Mouse (Mus musculus): Measurements from ENCODE around the gene Megf6.

Gene Megf6

DNA sequence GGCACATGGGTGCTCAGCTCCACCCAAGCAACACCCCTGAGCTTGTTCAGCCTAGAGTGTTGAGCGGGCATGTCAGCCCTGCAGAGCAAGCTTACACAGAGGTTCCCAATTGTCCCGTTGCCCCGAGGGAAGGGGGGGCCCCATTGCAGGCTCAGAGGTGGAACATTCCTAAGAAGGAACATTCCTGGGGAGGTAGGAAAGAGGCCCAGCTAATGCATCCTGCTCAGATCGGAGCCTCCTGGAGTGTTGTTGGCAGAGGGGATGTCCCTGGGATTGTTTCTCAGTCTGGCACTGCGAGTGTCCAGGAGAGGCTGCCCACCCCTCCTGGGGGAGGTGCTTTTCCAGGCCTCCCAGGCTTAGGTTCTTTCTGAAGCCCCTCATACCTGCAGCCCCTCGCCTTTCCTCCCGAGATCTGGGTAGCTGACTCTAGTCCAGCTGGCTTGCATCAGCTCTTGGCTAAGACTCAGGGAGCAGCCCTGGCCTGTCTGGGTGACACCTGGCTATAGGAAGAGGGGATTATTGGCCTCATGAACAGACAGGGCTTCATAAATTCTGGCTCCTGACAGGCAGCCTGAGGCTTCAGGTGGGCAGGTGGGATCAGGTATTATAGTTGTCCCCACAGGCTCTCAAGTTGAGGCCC, 47.3 kb downstream of the Megf6 start:
- peak; percentile 73 for DNase-seq

DNA sequence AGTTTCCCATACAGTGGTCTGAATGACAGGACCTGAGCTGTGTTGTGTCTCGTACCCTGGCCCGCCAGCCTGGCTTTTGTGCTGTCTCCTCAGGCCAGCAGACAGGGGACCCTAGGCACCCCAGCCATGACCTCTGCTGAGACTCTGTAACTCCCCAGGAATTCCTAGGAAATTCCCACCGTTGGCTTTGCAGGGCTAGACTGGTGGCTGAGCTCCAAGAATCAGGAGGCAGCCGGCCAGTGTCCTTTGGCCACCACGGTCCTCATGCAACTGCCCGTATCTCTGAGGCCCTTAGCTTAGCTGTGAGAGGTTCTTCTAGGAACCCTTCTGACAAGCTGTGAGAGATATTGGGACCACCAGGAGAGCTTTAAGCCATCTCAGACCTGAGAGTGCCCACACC, 52.2 kb downstream of the Megf6 start:
- DNase-seq: peak; percentile 70 to 78

DNA sequence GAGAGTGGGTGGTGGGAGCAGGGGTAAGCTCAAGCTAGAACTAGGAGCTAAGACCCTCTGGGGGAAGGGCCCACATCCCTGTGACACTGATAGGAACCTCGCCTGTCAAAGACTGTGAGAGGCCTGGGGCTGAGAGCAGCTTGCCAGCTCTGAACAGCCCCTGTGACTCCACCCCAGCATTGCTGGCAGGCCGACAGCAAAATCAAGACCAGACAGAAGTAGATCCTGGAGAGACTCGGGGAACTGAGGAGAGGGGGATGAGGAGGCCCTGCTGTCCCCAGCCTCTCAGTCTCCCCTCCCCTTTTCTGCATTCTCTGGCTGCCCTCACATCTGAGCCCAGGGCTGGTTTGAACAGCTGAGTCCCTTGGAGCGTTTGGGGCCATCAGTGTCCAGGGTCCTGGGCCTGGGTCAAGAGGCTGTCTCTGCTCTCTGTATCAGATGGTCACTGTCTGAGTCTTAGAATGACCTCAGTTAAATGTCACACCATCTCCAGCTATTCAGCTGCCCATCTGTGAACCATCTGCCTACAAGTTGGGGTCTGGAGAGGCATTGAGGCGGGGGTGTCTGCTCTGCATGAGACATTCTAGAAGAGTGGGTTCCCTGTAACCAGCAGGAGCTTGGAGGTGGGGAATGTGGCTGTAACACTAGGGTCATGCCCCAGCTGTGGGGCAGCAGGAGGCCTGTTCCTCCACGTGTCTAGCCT, 53.9 kb downstream of the Megf6 start:
- DNase-seq: peak in 1 of 2 experiments; percentile 58

DNA sequence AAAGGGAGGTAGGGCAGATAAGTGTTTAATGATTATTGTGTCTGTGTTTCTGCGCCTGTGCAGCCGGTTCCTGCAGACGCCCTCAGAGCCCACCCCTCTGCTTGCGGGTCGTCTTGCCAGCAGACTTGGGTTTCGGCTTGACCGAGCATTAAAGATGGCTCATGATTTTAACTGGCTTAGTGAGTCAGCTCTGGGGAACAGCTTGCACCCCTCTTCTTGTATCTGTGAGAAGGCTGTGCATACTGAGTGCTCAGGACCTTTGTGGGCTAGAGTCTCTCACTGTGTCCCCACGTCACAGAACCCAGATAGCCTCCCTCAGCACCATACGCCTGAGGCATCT, 54.4 kb downstream of the Megf6 start:
- DNase-seq: no peak

DNA sequence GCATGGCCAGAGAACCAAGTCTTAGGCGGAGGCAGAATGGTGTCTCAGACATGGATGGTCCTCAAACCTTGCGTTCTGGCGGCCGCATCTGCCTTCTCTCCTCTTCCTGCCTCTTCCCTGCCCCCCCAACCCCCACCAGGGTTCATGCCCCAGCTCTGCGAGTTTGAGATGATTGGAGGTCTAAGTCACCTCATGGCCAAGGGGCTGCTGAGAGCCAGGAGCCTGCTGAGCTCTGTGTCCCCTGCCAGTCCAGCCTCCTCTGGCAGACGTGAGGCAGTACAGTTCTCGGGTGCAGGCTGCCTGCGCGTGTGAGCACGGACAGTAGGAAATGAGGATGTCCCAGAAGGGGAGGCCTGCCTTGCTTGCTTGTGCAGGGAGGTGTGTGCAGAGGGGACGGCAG, 56.1 kb downstream of the Megf6 start:
- DNase-seq: peak in 1 of 2 experiments; percentile 65

DNA sequence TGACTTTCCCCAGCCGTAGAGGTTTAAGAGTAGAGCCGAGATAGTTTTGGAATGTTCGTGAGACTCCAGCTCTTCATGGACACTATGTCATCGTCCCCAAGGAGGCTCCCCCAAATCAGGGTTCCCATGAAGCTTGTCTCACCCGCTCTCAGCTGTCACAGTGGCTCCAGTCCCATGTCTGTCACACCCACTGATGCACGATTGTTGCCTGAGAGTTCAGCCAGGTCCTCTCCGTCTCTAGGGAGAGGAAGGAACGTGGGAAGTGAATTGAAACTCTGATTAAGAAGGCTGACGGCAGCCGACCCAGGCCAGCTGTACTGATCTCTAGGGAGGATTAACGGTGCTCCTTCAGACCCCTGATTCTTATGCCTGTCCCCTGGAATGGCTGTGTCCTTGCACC, 57.8 kb downstream of the Megf6 start:
- DNase-seq: no peak

DNA sequence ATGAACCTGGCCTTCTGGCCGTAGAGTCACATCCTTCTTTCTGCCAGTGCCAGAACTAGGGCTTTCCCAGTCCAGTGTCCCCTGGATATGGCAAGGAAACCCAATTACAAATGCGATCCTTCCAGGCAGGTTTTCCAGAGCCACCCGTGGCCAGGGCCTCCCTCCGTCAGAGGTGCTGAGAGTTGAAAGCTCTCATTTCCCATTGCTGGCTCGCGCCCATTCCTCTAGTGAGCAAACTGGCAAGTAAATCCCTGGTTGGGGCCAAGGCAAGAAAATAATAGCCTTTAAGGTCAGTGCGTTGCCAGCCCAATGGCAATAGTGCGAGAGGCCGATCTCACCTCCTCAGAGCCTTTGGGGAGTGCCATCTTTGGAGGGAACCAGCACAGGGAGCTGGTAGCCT, 59.0 kb downstream of the Megf6 start:
- peak; percentile 32 to 54 for DNase-seq

DNA sequence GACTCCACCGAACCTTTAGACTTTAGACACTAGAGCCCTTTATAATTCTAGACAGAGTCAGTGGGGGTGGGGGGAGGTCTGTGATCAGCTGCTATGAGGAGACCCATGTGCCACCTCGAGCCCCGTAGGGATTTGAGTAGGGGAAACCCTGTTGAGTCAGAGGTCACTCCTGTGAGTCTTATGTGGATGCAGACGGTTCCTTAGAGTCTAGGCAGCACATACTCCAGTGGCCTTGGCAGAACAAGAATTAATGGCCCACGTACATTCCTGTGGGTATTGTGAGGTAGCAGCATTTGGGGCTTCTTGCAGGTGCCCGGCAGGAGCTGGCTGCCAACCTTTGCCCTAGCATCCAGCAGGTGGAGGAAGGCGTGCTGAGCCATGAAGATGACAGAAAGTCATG, 60.9 kb downstream of the Megf6 start:
- DNase-seq: no peak

DNA sequence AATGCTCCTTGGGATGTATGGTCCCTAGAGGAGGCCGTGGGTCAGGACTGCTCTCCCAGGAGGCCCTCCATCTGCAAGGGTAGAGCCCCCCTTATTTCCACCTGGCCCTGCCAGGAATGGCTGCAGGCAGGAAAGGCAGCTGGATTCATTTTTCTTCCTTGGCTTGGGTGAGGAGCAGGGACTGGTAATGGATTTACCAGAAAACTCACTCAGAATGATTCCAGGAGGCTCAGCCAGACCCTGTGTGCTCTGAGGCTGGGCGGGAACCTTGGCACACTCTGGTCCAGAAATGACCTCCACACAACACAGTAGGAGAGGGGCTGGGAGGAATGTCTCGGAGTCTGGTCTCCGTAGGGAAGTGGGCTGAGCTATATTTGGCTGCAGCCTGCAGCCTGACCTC, 61.8 kb downstream of the Megf6 start:
- DNase-seq: no peak

DNA sequence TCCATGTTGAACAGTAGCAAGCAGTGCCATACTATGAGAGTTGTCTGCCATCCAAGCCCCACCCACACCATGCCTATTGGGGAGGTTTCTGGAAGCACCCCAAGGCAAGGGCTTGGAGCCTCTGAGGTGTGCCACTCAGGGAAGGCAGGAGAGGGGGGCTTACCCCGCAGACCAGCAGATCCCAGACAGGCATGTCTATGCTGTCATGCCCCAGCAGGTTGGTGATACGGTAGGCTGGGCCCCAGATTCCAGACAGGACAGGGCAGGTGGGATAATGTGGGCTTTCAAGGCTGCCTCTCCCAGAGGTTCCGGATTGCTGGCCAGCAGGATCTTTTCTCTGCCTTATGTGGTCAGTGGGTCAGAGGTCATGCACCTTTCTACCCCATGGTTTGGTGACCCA, 65.5 kb downstream of the Megf6 start:
- DNase-seq: no peak

DNA sequence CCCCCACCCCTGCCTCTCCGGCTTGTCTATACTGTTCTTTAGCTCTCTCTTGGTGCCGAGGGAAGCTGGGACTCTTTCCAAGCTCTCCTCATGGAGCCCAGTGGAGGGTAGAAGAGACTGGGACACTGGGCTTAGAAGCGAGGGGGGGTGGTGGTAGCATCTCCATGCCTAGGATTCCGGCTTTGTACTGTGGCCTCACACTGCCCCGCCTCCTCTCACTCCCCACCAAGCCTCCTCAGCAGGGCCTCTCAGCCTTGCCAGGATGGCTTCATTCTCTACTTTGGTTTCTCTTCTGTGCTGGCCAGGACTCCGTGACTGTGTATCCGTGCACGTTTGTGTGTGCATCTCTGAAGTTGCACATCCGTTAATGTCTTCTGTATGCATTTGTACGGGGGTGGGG, 66.4 kb downstream of the Megf6 start:
- peak in 1 of 2 experiments; percentile 35 for DNase-seq

DNA sequence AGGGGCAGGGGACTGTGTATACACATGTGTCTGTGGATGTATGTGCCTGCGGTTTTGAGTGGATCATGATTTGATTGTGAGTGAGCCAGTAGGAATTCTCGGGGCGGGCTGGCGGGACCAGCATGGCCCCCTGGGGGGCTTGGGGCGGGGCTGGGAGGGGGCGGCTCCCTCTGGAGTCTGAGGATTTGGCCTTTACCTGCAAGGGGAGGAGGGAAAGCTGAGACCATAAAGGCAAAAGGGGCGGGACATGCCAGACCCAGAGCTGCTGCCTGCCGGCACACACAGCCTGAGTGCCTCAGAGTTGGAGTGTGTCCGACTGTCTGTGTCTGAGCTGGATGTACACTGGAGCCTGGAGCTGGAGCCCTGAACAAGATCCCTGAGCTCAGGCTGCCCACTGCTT, 66.8 kb downstream of the Megf6 start:
- DNase-seq: no peak

DNA sequence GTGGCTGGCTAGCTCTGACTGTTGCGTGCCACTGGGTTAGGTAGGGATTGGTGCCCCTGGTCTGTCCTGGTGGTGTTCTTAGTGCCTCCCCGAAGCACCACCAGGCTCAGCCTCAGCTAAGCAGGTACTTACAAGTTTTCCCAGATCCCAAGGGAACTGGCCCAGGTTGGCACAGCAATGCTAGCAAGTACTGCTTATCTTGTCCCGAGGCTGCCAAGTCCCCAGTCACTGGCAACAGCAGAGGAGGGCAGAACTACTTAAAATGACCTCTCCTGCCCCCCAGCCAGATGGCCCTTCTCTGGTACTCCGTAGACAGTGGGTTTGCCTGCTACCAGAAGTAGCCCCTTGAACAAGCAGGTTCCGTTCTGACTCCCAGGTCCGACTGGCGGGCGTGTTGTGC, 68.7 kb downstream of the Megf6 start:
- DNase-seq: no peak

DNA sequence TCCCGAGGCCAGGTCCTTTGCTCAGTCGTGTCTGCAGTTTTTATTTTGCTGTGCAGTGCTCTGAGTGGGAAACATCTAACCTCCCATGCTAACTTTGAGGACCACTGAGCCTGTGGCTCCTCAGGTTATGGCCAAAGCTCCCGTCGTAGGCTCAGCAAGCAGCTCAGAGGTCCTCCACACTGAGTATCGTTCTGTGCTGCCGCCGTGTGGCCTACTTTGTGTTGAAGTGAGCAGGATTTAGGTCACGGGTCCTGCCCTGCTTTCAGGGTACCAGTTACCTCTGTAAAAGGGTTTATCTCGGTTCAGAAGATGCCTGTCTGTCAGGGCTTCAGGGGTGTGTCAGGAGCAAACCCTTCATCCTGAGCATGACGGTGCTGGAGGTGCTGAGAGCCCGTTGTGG, 70.1 kb downstream of the Megf6 start:
- DNase-seq: no peak

DNA sequence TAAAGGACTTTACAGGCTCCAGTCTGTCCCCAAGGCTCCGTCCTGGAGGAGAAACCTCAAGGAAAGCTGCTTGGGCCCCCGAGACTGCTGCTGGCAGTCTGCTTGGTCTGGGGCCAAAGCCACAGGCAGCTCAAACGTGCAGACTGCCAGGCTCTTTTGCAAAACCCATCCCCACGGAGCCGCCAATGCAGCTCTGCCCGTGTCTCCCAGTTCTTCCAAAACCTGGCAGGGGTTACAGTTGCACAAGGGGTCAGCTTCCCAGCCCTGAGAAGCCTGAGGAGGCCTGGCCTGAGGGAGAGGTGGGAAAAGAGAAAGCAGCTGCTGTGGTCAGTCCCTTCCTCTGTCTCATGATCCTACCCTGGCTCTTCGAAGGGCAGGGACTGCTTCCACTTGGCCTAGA, 74.8 kb downstream of the Megf6 start:
- no peak for DNase-seq

DNA sequence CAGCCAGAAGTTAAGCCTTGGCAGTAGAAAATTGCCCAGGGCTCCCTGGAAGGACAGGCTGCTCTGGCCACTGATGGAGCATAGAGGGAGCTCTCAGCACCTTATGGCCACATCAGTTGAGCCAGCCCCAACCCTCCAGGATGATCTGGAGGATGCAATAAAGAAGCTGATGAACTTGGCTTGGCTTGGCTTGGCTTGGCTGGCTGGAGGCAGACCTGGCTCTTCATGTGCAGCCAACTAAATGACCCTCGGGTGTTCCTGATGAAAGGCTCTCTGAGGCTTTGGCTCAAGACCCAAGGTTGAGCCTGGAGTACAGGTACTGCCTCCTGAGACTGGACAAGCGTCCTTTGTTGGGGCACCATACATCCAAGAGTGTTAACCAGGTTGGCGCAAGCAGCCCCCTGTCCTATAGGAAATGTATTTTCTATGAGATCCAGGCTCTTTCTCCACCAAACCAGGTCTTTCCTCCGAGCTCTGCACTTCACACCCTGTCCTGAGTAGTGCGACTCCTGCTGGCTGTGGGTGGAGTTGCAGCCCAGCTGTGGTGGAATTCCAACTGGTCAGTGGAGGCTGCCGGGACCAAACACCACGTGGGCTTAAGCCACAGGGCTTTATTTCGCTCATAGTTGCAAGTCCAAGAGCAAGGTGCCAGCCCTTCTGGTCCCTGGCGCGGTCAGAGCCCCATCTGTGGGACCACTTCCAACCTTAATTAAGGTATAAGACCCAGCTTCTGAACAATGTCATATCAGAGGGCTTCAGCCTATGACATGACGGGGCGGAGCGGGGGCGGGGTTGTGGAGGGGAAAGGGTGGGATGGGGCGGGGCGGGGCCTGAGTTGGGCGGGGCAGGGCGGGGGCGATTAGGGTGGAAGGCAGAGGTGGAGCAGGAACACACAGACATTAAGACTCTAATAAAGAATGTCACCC, 75.8 kb downstream of the Megf6 start:
- peak; percentile 74 to 94 for DNase-seq

DNA sequence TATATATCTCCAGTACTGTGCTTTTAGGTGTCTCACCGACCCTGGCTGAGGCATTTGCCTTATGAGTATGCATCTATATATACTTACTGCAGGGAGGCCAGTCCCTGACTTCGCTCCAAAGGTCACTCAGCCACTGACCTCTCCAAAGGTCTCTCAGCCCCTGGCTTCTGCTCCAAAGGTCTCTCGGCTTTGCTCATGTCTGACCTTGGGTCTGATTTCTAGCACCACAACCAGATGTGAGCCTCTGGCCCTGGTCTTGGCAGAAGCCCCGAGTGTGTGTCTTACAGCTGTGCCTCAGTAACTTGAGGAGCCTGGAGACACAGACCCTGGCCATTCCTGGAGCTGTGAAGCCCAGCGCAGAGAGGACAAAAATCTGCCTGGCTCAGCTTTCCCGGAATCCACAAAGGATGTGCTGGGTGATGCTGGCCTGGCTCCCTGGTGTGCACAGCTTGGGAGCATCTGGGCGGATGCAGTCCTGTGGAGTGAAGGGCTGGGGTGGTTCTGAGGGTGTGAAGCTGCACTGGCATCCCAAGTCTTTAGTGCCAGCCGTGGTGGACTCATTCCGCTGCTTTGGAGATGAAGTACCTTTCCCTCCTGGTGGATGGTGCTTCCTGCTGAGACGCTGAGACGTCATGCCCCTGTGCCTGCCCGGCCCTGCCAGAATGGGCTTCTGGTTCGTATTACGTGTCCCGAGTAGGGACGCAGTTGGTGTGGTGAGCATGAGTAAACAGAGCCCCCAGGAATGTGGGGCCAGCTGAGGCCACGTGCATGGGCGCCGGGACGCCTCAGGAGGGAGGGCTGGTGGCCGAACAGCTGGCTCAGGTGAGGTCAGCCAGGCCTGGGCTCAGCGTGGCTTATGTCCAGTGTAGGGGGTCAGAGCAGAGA, 76.9 kb downstream of the Megf6 start:
- no peak for DNase-seq

DNA sequence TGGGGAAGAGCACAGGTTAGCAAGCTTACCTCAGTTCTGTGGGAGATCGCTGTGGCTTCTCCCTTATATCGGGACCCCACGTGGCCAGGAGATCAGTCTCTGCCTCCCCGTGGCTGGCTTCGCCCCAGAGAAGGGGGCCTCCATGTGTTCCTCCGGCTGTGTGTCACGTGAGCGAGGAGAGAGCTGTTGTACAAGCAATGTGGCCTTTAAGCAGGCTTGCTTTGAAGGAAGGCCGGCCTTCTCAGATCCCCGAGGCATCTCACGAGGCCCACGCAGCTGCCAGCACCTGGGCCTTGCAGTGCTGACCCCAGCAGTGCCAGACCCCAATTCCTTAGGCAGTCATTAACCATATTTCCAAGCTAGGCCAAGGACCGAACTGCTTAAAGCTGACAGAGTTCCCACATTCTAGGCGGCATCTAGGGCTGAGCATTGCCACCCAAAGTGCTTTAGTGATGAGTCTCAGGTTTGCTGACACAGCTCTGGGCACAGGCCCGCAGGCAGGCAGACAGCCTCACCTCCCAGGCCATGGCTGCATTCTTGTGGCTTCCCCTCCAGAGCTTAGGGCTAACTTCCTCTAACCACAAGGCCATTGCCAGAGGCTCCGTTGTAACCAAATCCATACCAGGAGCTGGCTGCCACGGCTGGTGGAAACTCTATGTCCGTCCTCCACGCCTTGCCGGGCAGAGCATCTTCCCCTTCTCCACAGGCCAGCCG, 77.7 kb downstream of the Megf6 start:
- no peak for DNase-seq

DNA sequence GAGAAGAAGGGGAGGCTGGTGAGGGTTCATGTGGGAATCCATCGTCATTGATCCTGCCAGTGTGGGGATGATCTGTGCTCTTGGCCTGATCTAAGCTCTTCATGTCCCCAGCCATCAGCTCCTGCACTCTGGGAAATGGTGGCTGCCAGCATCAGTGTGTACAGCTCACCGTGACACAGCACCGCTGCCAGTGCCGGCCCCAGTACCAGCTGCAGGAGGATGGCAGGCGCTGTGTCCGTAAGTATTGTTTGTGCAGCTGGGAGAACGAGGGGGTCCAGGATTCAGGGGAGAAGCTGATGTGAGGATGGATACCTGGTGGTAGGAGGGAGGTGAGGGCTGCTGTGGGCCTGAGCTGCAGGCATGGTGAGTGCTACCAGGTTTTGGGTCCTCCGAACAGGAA, 78.8 kb downstream of the Megf6 start:
- DNase-seq: no peak

DNA sequence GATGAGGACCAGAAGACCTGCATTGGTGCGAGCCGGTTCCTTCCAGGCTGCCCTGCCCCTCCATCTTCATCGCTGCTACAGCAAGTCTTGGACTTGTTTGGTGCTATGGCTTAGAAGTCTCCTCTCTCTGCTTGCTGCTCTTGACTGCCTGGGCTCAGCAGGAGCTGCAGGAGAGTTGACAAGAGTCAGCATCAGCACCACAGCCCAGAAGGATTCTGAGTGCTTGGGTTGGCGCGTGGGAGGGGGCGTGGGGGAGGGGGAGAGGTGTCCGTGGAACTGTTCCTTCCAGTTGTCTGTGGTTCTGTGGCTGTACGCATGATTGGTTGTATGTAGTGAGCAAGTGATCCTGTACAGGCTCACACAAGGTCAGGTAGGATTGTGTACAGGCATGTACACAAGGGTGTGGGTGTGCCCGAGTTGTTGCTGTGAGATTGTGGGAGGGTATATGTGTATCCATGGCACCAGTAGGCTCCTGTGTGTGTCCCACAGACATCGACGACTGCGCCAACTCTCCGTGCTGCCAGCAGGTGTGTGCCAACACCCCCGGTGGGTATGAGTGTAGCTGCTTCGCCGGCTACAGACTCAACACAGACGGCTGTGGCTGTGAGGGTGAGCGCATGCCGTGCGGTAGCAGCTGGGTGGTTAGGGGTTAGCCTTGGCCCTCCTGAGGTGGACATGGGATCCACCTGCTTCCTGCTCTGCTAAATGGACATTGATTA, 82.2 kb downstream of the Megf6 start:
- peak; percentile 58 to 68 for DNase-seq

DNA sequence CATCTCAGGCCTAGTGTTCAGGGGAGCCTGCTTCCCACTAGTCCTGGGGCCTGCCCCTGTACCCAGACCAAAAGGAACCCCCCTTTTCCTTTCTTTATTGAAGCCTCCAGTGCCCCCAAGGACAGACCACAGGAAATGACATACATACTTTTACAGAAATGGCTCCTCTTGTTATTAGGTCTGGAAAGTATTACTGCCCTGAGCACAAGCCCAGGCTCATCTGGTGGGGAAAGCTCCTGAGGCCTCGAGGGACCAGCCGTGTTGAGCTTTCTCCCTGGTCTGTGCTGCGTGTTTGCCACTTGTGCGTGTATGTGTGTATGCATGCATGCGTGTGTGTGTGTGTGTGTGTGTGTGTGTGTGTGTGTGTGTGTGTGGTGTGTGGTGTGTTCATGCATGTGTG, 90.2 kb downstream of the Megf6 start:
- DNase-seq: no peak
